Mouse (Mus musculus) cerebellum, postnatal 25 days (tissue): ENCODE measurements at regions not wholly inside any gene's neighbourhood (a gene's known extent, or its start where the extent isn't known, plus 50 kb on each side); places are given as distances from the start of the nearest gene placed in this dataset.

Source experiments
- DNase-seq, 2 experiments: peaks; one replicate each; pipeline ENCODE4 v3.0.0; 2021; ENCODE audit warnings: mixed read lengths in 2 of 2

DNA sequence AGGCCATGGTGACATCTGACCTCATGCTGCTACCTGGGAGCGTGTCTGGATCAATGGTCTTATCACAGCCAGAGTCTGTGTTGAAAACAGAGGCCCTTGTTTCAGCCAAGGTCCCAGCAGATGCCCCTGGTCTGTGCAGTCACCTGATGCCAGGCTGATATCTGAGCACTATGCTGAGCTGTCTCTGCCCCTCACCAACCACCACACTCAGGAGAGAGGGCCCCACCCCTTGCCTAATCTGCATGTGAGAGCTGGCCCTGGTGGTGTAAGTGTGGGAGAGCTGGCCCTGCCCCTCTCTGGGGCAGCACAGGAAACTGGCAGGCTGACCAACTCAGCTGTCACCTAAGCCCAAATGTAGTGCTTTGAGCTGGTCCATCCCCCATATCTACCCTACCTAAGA, 210.5 kb upstream of the A1bg start:
- no peak for DNase-seq

DNA sequence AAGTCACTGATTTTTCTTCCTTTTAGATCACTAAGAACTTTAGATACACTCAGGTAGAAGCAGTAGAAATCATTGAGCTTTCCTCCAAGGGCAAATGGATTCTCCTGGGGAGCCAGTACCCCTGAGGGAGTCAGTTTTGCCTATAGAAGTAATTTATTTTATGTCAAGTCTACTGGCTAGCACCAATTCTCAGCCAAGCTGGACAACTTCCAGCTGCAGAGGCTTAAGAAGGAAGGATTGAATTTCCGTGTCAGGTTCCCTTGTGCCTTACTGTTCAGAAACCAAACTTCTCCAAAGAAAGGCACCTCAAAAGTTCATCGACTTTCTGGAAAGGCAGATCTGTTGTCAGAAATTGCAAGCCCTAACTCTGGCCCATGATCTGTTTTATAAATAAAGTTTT, 205.2 kb upstream of the A1bg start:
- no peak for DNase-seq

DNA sequence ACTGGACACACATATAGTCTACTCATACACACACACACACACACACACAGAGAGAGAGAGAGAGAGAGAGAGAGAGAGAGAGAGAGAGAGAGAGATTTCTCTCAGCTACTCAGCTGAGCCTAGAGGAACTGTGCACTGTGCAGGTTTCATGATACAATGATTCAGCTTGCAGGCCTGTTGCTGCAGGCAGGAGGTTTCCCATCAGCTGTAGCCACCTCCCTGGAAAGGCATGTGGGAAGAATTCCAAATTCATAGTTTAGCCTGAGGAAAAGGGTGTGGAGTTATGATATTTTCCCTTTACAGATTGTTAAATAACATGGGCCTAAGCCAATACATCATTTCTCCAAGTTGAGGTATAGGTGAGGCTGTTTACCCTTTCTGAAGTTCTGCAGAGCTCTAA, 204.3 kb upstream of the A1bg start:
- DNase-seq: no peak

DNA sequence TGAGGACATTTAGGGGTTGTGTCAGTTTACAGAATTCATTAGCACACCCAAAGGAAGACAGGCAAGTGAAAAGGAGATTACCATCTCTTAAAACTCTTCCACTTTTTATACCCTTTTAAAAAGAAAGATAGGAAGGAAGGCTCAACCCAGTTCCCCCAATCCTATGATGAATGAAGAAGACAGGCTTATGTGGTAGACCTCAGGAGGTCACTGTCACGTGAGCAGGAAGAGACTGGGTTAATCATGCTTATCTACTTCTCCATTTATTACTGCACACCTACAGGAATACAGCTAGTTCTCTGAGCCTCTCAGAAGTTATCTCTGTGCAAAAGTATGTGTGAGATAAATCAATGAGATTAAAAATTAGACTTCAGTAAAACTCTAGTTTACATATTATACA, 194.1 kb upstream of the A1bg start:
- no peak for DNase-seq

DNA sequence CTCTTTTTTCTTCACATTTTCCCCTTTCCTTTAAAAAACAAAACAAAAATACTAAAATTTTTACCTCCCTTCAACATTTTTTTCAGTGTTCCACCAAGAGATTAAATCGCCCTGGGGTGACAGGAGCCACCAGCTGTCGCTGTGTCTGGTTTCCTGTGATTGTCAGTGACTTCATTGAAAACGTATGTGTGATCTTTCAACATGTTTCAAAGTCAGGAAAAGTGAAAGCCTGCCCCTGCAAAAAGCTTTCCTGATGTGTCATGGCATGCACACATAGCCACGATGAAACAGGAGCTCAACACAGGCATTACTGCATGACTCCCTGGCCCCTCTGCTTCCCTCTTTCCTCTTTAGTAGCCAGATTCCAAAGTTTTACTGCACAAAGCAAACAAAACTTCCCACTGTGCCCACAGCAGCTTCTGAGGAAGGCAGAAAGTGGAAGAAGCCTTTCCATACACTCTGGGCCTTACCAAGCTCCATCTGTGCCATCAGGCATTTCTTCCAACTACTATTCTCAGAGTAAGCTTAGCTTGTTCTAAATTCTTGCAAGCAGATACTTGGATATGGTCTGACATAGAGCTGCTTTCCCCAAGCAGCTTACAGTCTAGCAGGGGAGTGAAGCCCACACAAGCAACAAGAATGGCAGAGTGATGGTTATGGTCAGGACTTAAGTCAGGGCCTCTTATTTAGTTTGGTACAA, 186.8 kb upstream of the A1bg start:
- DNase-seq: no peak

DNA sequence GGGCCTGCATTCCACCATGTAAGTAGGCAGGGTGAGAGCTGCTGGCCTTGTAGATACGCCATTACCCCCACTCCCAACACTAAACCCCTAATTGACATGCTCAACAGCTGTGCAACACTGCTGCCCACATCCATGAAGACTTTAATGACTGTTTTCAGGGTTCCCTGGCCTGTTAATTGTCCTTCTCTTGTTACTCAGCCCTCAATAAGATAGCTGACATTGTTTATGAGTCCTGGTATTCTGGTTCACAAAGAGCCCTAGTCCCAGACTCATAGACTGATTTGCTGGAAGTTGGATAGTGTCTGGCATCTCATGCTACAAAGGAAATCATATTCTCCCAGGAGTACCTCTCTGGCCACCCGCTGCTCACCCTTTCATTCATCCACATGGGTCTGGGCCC, 186.1 kb upstream of the A1bg start:
- no peak for DNase-seq

DNA sequence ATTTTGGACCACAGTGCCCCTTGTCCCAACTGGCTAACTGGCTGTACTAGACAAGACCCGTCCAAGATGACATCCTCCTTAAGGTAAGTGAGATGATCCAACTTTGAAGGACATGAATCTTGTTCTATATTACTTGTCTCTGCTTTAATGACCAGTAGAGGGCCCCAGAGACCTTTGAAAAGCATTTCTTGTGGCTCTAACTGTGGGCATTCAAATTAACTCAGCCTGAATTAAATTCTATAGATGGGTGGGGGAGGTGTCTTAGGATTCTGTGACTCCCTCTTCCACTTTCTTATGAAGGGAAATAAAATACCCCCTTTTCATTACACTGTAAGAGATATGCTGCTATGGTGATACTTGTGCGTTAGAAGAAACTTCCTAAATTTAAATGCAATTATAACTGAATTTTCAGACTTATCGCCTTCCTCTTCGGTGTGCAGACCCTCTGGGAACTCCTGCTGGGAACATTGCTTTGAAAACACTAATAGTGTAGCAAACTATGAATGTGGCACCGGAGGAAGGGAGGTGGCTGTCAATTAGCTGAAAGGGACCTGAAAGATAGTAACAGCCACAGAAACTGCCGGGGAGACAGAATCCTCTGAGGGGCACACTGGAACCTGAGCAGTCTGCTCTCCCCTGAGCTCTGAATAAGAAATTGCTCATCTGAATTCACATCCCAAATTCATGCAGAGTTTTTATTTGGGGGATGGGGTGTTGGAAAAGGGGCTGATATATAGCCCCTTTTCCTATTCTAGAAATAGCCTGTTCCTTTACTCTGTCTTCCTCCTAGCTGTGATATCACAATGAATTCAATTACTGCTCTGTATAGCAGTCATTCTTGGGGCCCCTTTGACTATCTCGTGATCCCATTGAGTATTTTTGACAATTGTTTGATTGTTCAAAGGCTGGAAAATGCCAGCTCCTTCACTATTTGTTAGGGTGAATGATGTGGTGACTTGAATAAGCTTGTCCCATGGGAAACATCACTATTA, 179.9 kb upstream of the A1bg start:
- DNase-seq: peak; percentile 5 to 16

DNA sequence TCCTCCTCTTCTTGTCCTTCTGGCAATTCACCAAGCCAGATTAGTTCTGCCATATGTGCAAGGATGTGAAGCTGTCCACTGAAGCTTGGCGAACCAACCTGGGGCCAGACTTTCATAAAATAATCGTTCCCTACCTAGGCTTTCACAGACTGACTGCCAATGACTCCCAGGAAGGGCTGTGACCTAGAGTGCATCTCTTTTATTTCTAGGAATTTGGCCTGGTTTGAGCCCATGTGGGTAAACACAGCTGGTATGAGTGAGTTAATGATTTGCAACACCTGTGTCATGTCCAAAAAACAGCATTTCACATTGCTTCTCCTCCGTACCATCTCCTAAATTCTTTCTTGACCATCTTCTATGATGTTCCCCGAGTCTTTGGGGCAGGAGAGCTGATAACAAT, 178.0 kb upstream of the A1bg start:
- no peak for DNase-seq

DNA sequence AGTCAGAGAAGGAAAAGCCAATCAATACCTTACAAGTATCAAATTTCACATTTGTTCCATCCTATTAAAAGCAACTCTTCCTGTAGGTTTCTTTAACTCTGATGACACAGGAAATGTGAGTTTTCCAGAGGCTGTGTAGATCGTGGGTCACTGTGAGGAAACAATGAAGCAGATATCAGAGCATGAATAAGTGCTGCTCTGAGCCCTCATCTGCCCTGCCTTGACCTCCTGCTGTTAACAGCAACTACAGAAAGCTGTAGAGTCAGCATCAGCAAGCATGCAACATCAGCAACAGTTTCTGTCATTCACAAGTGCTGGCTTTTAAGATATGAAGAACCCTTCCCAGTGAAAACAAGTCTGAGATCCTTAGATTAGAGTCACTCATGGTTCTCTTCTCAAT, 176.2 kb upstream of the A1bg start:
- no peak for DNase-seq

DNA sequence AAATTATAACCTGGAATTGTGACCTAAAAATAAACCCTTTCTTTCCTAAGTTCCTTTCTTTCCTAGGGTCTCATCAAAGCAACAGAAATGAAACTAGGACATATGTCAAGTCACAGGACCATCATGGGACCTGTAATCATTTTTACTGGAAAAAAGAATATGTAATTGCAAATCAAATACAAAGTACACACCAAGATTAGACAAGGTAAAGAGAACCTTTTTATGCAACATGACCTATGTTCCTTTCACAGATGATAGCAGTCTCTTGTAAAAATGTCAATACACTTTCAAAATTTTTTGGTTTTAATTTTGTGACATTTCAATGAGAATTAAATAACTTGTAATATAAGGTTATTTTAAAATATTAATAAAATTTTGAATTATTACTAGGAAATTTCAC, 175.7 kb upstream of the A1bg start:
- DNase-seq: no peak

DNA sequence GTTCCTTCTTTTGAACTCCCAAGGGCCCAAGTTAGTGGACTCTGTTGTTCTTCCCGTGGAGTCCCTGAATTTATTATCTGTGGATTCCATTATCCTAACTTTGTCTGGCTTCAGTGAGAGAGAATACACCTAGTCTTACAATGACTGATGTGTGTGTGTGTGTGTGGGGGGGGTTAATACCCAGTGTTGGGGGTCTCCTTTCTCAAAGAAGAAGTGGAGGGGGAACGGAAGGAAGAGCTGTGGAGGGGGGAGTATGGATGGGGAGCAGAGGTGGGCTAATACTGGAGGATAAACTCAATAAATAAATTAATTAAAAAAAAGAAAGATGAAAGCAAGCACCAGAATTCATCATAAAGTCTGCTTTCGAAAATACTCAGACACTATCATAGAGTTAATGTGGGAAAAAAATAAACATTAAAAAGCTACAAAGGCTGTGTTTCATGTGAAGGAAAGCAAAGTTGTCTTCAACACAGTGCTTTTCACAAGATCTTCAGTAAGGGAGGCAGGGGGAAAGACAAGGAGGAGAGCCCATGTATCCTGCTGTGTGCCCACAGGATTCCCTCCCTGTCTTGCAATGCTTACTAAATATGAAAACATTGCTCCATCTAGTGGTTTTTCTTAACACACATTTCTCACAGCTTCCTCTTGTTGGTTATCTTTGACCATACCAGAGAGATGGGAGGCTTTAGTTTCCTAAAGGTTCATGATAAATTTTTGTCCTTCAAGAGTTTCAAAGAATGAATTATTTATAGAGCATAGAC, 173.4 kb upstream of the A1bg start:
- DNase-seq: no peak

DNA sequence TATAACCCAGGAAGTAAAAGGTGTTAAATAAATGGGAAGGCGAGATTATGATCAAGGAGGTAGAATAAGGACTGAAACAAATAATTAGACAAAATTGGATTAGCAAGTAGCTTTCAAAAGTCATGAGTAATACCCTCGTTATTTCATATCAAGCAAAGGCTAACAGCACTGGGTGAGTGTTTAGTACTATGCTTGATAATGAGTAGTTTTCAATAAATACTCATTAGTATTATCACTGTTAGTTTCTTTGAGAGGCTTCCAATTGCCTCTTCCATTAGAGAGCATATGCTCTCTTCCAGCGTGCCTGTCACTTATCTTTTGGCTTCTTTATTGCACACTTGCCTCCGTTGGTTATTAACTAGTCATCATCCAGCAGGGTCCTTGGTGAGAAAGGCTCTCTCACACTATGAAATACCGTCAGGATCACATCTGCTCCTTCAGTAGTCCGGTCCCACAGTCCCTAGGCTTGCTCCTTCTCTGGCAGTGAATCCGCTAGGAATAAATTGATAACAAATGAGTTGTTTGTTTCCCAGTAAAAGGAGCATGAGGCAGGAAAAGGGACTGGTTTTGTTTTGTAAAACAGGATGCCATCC, 132.3 kb upstream of the A1bg start:
- DNase-seq: no peak

DNA sequence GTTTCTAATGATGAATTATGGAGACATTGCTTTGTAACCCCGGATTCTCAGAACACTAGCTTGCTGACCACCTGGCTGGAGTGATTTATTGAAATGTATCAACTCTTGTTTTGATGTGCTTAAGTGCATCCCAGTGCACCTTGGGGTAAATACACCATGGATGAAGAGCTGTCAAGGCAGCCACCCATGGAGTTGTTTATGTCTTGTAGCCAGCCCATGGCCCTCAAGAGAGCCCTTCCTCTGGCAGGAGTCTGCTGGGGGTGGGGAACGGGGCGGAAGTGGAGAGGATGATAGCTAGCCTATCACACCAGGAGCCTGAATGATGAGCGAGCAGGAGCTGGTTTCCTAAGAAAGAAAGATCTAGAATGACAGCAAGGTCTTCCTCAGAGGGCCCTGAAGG, 128.6 kb upstream of the A1bg start:
- no peak for DNase-seq

DNA sequence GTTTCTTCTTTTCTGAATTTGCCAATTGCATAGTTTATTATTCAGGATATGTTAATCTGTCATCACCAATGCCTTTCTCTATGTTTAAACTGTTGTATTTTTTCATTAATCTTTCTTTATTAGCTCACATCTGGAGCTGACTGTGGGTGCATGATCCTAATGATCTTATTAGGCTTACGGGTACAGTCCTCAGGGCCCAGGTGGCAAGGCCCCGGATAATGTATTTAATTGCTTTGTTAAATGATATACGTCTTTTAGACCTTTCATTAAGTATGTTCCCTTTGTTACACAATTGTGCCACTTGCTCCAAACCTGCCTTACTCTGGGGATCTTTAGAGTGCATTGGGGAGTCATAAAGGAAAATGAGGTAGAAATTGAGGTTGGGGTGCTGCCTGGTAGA, 86.7 kb upstream of the A1bg start:
- no peak for DNase-seq

DNA sequence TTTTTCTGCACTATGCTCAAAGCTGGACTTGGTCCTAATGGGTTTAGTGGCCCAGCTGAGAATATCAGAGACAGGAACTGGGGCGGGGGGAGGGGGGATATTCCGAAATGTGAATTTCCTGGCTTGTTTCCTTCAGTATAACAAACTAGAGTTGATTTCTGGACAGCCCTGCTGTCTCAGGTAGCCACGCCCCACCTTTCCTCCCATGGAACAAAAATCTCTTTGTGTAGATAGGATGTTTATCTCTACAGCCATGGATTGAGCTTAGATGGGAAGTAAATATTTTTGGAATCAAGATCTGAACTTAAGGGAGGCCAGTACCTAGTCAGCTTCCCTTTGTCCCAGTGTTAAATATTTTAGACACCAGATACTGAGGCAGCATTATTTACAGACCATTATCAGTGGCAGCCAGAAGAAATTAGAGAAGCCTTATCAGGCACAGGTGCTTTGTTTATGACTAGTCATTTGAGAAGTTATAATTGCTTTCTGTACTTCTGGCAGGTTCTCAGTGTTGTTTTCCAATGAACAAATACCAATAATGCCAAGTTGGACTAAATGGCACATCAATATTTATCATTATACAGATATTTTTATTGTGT, 84.7 kb upstream of the A1bg start:
- DNase-seq: no peak

DNA sequence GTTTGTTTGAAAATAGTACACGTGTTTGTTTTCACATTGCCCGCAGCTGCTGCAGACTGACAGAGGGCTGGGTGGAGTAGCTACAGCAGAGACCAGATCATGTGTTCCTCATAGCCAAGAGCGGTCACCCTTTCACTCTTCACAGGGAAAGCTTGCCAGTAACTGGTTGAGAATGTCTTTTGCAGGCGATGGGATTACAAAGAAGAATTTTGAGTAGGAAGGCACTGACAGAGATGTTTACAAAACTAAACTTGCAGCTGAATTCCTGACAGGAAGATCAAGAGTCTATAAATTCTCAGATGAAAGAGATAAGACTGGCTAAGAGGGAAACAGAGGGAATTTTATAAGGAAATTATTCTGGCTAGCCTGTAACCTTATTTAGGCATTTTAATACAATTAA, 83.8 kb upstream of the A1bg start:
- no peak for DNase-seq

DNA sequence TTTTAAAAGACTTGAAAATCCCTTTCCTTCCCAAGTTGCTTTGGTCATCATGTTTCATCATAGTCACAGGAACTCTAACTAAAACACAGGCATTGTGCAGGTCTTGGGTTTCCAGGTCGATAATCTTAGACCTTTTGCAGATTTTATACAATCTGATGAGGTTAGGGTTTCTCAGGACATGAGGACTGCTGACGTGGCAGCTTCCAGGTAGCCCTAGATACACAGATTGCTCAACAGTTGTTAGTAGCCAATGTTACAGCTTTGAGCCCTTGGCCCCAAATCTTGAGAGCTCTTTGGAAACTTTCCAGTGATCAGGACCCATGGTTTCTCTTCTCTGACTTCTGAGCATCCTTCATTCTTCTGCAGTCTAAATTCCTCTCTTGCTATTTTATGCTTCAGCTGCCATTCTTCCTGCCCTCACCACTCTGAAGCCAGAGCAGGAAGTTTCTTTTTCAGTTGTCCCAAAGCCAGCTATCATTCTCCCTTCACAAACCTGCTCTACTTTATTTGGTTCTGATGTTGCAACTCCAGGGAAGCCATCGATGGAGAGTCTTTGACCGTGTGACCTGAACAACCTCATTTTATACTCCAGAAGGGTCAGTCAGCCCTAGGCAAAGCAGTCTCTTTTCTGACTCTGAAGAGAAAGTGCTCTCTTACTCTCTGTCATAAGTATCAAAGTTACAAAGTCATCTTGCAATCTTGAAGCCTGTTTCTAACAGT, 71.3 kb upstream of the A1bg start:
- no peak for DNase-seq

DNA sequence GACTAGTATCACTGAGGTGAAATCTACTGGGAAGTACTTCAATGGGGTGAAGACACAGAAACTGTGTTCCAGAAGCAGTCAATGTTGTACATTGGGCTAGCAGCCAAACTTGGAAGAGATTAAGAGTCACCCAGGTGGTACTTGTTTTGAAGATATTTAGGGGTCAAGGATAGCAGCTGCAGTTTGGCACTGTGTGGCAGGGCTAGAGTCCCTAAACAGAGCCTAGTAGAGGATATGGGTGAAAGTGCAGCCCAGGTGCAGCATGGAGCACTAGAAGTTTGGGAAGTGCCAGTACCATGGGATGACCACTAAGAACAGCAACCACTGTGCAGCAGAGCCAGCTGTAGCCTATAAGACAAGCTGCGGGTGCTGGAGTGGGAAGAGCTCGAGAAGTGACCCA, 70.6 kb upstream of the A1bg start:
- no peak for DNase-seq

DNA sequence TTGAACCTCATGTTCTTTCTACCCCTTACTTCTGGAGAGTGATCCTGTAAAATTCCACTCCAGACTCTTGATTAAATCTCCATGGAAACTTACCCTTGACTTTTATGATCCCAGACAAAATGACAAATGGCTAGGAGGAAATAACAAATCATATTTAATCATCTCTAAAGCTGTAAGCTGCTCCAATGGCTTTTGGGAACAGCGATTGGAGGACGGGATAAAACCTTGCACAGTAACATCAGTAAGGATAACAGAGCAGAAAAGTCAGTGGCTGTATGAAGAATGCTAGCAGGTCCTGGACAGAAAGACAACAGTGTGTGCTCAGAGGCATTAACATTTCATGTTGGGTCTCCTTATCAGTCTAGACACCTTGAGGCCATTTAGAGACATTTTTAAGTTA, 59.8 kb upstream of the A1bg start:
- DNase-seq: no peak
